14 mouse cellular contexts compared by ENCODE assay signal in the genomic region with DNA sequence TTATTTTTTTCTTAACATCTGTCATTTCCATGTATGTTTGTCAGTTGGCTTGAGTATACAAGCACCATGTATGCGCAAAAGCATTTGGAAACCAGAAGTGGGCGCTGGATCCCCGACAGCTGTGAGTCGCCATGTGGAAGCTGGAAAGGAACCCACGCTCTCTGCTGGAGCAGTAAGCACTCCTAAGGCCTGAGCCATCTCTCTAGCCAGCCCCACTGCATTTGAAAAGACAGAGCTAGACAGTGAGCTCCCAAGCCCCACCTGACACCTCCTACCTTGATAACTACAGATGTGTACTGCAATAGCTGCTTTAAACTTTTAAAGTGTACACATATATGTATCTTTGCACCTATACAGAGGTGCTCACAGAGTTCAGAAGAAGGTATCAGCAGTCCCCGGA.
"Had no signal": no experiment of that assay in that cellular context is flagged by ENCODE, and none has a peak within 500 bp of the region (broad histone marks: within the 10 kb centered on the region; RNA-seq: fewer than 3 reads in every experiment).

No protein-coding gene starts in this region.

- H3K4me3 ChIP-seq: limb, embryonic 12.5 days; liver, embryonic 13.5 days; megakaryocyte, embryonic 14.5 days; neural tube, embryonic 13.5 days had no signal

- DNase-seq: kidney, adult 8-10 months; liver; liver, embryonic 13.5 days; liver, postnatal 0 days; retina, postnatal 1 day; right cerebral cortex, postnatal 4 days; spleen, adult 18-20 months; thymus, adult 18-20 months; thymus, postnatal 25 days had no signal

- H3K27ac ChIP-seq: kidney, postnatal 0 days; limb, embryonic 12.5 days; liver, embryonic 13.5 days; macrophage; neural tube, embryonic 13.5 days had no signal
